Mouse (Mus musculus) gastrocnemius, postnatal 10 days (tissue): Measurements from ENCODE around the gene Dlg2. TPM values are rescaled to one million over a fixed set of nuclear protein-coding genes. Genes with fewer than 3 reads are reported as not detected.
"Not testable (repeated sequence)": the region's sequence is repeated elsewhere in the genome, so short reads cannot be mapped to it uniquely, and the experiment has no call there.

Experiments
- DNase-seq: peaks from one replicate; pipeline ENCODE4 v3.0.0; 2021; ENCODE audit warnings: mixed read lengths
- total RNA-seq, 2 experiments: library from RNA; stranded (reverse); gene quantifications; 2 replicates each; pipeline ENCODE4 v1.2.3; 2021

Gene Dlg2
- total RNA-seq, 2 experiments from 2014 or later = 1.8 to 3.4 TPM

DNA sequence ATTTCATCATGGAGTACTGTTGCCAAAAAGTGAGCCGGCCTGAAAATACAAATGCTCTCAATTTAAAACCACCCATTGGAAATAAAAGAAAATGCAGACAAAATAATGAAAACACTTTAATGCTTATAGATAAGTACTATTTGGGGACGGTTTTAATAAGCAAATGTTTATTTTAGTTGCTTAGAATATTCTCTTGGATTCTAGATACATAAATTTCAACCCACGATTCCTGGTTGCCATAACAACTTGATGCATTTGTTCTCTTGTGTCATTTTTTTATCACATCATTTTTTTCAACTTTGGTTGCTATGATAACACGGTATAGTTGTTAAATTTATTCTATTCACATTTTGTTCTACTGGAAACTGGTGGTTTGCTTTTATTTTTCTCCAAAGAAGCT lies 364.8 kb downstream of the Dlg2 start:
- DNase-seq = no peak

DNA sequence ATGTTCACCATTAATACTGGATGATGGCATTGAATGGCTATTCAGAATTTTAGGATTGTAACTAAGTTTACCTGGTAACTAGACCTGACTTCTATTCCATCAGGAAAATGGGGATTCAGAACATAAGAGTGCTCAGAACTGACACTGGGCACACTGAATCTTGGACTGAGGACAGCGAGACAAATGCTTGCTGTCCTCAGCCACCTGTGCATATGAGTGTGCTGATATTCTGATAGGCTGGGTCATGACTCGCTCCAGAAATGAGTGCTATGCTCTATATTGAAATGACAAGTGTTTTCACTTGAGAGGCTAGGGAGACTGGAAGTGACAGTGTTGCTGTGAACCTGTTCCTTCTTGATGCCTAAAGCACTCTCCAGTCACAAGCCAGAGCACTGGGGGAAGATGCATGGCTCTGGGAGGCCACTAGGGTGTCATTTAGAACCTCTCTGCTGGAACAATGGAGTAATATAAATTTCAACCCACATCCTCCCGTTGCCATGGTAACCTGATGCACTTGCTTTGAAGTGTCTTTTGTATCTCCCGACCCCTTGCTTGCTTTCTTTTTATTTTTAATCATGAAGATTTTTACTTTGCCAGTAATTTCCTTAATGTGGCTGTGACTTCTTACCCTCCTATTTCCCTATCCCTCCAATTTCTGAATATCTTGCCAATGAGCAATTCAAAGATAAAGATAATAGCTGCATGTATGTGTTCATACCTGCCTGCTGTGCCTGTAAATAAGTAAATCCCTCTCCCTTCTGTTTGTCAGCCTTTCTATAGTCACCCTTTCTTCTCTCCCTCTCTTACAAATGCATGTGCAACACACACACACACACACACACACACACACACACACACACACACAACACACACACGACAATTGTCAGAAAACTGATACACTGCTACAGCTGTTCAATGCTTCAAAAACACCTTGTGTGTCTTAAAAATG lies 367.1 kb downstream of the Dlg2 start:
- DNase-seq = no peak

DNA sequence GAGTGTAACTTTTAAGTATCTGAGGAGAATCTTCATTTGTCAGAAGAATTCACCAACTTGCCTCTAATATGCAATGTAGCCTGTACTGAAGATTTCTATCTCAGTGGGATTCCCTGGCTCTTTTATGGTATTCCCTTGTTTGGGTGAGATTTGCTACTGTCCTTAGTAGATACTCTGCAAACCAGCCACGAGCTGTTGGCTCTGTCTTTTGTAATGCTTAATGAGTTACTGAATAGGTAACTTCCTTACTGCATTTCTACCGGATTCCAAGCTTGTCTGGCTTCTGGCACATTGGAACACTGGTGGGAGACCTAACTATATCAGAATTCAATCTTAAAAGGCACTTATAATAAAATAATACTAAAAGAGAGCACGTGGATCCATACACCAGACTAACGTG lies 400.3 kb downstream of the Dlg2 start:
- DNase-seq = not testable (repeated sequence)

DNA sequence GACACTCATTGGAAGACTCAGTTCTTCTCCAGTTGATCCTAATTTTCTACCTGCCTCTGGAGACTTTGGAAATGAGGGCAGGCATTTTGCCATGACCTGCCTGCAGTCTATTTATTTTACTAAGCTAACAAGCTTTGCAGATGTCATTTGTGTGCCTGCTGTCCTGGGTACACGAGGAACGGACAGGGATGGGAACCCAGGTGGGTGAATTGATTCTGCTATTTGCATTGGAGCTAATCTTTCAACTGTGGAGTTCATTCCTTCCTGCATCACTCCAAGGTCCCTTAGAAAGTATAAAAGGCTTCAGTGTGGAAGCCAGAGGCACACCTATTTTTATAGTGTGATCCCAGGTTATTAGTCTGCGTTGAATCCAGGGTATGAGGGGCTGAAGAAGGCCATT lies 406.3 kb downstream of the Dlg2 start:
- no peak for DNase-seq

- no peak for DNase-seq
These were observed 410.0 kb downstream of the Dlg2 start for GRCm38 (mm10) chr7:90886396-90887006.

- peak; percentile 4 for DNase-seq
These were observed 410.7 kb downstream of the Dlg2 start for GRCm38 (mm10) chr7:90887007-90887720.

DNA sequence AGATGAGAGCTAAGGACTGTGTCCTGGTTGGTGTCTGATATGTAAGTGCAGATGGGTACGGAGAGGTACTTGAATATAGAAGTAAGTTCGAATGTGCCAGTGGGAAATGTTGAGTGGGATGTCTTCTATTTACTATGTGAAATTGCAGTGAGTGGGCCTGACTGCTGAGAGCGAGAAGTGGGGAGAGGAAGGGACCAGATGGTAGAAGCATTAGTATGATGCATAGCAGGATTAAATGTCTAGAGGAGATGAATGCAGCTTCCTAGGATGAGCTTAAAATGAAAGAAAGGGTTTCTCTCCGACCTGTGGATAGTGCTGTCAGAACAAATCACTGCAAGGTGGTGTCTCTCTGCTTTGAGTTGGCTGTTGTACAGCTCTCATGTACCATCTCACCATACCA lies 451.0 kb downstream of the Dlg2 start:
- DNase-seq = no peak

DNA sequence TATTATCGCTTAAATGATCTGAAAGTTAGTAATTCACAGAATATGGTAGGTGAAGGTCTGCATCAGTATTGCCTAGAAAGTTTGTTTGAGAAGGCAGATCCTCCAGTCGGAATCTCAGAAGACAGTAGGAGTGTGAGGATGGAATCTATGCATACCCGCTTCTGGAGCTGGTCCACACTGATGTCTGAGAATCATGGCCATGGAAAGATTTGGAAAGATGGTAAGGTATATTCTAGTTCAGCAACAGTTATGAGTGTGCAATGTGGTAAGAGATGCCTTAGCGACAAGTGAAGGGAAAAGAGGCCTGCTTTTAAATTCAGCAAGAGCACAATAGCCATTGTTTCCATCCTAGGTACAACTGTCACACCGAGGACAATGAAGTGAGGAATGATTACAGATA lies 464.3 kb downstream of the Dlg2 start:
- DNase-seq = no peak

- DNase-seq = no peak
These were observed 470.6 kb downstream of the Dlg2 start for GRCm38 (mm10) chr7:90947073-90947472.

DNA sequence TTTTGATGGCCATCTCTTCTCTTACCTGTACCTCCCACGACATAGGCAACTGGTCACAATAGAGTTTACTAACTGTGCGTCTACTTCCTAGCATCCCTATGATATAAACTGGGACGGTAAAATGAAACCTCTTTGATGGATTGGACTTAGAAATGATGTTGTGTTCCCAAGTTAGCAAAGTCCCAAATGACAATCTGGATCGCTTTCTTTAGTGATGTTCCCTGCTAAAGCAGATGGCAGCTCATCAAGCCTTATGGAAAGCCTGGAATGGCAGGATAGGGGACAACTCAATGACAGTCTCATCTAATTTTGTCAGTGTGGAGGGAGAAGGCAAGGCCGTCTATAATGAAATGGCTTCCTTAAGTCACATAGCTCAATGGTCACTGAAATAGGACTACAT lies 472.7 kb downstream of the Dlg2 start:
- no peak for DNase-seq

DNA sequence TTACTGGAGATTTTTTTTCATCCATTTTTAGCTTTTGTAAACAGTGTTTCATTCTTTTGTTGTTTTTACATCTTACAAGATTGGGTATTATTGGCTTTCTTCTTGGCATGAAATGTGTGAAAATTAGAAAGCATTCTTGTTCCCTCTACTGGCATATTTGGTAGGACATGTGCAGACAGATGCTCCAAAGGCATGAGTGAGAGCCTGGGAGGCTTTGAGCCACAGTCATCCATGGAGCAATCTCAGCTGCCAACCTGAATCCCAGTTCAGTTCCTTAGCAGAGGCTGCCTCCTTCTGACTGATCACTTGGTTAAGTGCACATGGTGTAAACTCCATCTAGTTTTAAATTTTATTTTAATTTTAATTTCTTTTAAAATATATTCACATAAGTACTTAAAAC lies 500.8 kb downstream of the Dlg2 start:
- no peak for DNase-seq

GRCm38 (mm10) chr7:90982069-90982468 lies 505.6 kb downstream of the Dlg2 start:
- no peak for DNase-seq

DNA sequence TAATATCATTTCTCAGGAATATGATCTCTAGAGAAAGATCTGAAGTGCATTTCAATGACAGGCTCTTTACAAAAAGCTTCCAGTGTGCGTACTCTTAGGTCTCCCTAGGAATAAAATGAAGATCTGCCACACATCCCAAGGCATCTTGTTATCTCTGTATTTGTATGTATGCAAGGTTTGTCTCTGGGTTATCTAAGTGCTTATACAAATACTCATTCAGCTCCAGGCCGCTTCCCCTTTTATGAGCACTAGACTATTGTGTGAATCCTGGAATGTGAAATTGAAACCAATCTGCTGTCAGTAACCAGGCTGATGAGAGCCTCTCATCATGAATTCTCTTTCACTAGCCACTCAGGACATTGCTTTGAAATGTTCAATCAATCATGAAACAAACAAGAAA lies 534.2 kb downstream of the Dlg2 start:
- DNase-seq = no peak

DNA sequence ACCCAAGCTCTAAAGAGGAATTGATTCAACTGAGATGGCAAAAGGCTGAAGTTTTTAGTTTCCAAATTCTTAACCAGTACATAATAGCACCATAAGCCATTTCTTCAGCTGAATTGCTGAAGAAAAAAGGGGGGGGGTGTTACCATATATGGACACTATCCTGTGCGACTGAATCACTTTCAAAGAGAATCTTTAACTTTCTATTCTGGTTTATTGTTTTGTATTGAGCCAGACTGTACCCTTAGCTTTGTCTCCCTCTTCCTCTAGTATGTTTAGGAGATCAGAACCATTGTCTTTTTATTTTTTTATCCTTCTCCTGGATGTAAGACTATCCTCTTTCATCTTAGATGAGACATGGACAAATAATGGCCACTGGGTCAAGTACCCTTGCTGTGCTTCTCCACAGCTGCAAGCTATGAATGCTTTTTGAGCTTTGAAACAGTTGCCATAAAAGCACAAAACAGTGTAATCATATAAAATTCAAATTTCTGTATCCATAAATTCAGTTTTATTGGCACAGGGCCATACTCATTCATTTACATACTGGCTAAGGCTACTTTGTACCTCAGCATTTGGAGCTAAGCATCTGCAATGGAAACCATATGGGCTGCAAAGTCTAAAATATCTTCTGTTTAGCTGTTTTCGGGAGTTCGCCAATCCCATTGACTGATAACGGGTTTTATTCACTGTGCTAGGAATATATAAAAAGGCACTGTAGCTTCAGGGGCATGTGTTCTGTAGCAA lies 568.7 kb downstream of the Dlg2 start:
- no peak for DNase-seq

DNA sequence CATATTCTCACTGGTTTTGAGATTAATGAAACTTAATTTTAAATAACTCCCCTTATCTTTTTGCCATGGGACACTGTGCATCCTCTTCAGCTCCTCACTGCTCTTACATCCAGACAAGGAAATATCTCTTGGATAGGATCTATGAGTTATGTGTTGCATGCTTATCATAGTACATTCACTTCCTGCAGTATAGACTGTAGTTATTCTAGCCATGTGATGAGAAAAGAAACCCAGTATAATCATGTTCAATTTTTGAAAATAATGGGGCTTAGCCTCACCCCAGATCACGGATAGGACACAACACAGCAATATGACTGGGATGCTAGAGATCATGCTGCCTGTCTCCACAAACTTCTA lies 569.2 kb downstream of the Dlg2 start:
- no peak for DNase-seq

DNA sequence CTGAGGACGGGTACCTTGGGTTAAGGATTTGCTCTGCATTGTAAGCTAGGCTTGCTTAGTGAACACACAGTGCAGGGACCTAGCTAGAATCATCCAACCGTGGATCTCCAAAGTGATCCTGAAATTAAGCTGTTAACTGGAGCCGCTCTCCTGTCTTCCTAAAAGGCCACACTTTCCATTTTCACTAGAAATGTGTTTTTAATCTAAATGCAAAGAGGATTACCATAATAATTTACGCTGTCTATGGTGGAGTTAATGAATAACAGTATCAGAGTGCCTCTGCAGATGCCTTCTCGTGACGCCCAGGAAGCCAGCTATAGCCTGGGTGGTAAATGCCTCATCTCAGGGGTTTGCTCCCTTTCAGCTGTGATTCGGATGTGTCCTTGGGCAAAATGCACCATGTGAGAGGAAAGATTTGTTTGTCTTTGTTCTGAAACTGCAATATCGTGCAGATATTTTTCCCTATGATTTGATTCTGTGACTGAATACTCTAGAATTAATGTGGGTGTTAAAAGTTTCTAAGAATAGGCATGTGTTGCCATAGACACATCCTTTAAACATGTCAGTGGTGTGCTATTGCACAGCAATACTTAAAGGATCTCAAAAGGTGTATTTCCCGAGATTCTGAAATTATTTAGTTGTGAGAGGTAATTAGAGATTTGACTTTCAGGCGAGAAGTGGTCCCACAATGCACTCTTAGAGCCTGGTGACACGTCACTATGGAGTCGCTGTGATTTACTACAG lies 587.0 kb downstream of the Dlg2 start:
- no peak for DNase-seq

- DNase-seq = no peak
These were observed 595.6 kb downstream of the Dlg2 start for GRCm38 (mm10) chr7:91071751-91072707.

GRCm38 (mm10) chr7:91086071-91086470 lies 609.6 kb downstream of the Dlg2 start:
- no peak for DNase-seq

GRCm38 (mm10) chr7:91089211-91089930 lies 612.9 kb downstream of the Dlg2 start:
- DNase-seq = no peak

- DNase-seq = no peak
These were observed 613.9 kb downstream of the Dlg2 start for GRCm38 (mm10) chr7:91090317-91090829.
